Mouse (Mus musculus): Measurements from ENCODE around the gene Kazn. TPM values are rescaled to one million over a fixed set of nuclear protein-coding genes. Genes with fewer than 3 reads are reported as not detected.

Kazn gene
- polyA plus RNA-seq, 1 experiment from 2014 or later = 5.8 TPM

DNA sequence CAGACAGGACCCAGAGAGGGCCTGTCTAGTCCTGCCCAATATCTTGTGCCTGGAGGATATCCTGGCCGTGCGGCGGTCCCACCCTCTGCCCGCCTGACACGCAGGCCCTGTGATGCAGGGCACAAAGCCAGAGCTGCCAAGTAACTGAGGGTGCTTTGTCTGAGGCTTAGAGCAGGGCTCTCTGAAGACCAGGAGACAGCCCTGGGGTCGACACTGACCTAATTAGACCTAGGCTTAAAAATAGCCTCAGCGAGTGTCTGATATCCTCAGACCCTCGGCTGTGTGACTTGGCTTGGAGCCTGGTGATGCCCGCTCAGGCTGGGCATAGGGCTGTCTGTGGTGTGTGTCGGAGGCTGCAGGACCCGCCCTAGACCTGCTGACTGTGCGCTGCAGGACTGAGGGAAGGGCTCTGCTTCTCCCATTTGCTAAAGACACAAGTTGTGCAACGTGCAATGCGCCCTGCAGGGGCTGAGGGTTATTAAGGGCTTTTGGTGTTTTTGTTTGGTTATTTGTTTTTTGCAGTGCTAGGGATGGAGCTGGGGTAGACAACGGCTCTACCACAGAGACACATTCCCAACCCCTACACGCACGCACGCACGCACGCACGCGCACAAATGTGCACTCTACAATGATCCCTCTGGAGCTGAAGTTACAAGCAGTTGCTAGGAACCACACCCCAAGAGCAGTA lies 181.5 kb downstream of the Kazn start:
- Histone ChIP-seq H3K4me1 (ENCODE audit: control insufficient read depth, insufficient read depth, low read length) (peaks cover 52% of the 10 kb centered on the region), H3K36me3 (ENCODE audit: control insufficient read depth, insufficient read depth, low read length) (no peaks in the 10 kb centered on the region), H3K4me3 (ENCODE audit: low read depth, low read length) (no peak overlapping the region), H3K9ac (ENCODE audit: low read depth, low read length) (peak overlapping the region; percentile 2; the same call in 1 of the 2 replicates), H3K27ac (ENCODE audit: low read depth, low read length) (peak overlapping the region; percentile 54), H3K9me3 (replicated peaks; ENCODE audit: control insufficient read depth, low read length) (no peaks in the 10 kb centered on the region), H3K27me3 (ENCODE audit: control insufficient read depth, insufficient read depth, low read length) (no peaks in the 10 kb centered on the region), H3K4me2 (peak overlapping the region; percentile 23; the same call in 1 of the 2 replicates)
- ATAC-seq (replicated peaks; ENCODE audit: insufficient number of reproducible peaks, low FRiP score, low TSS enrichment) = peak; percentile 36
- 63% methylated on average over 22 of the region's 22 CpGs for WGBS (ENCODE audit: insufficient replicate concordance)

DNA sequence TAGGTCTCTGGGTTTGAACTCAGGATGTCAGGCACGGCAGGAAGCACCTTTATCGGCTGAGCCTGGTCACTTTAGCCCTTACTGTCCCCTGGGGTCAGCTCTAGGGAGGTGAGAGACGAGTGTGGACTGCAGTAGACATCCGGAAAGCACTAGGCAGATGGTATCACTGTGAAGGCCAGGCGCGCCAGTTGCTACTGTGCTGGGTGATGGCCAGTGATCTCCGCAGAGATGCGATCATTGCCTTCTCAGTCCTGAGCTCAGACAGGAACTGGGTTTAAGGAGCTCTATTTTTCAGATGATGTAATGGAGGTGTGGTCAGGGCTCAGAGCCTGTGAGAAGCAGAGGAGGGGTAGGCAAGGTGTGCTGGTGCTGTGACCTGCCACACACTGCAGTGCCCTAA lies 183.6 kb downstream of the Kazn start:
- peaks cover 45% of the 10 kb centered on the region for H3K4me1 ChIP-seq (ENCODE audit: control insufficient read depth, insufficient read depth, low read length)
- ATAC-seq (replicated peaks; ENCODE audit: insufficient number of reproducible peaks, low FRiP score, low TSS enrichment) = no peak

DNA sequence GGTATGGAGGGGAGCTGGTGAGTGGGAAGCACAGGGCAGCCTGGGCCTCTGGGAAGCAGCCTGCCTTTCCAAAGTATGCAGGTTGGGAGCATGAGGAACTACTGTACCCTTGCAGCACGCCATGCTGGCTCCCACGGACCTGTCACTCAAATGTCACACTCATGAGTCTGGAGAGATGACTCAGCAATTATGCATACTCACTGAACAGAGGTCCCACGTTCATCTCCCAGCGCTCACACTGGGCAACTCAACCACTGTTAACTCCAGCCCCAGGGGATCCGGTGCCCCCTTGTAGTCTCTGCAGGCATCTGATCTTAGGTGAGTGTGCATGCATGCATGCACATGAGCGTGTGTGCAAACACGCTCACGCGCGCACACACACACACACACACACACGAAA lies 184.6 kb downstream of the Kazn start:
- 0 out of 2 replicates have a peak, but pooled peaks have one; percentile 8 for ATAC-seq (replicated peaks; ENCODE audit: insufficient number of reproducible peaks, low FRiP score, low TSS enrichment)
- Histone ChIP-seq H3K4me3 (ENCODE audit: low read depth, low read length) (no peak overlapping the region), H3K4me1 (ENCODE audit: control insufficient read depth, insufficient read depth, low read length) (peaks cover 43% of the 10 kb centered on the region), H3K27ac (ENCODE audit: low read depth, low read length) (no peak overlapping the region), H3K36me3 (ENCODE audit: control insufficient read depth, insufficient read depth, low read length) (no peaks in the 10 kb centered on the region), H3K4me2 (no peak overlapping the region), H3K9ac (ENCODE audit: low read depth, low read length) (no peak overlapping the region), H3K9me3 (replicated peaks; ENCODE audit: control insufficient read depth, low read length) (no peaks in the 10 kb centered on the region), H3K27me3 (ENCODE audit: control insufficient read depth, insufficient read depth, low read length) (no peaks in the 10 kb centered on the region)
- 80% methylated on average over 11 of the region's 11 CpGs for WGBS (ENCODE audit: insufficient replicate concordance)

More for the DNA sequence above, 183.6 kb downstream of the Kazn start:
- H3K36me3 ChIP-seq (ENCODE audit: control insufficient read depth, insufficient read depth, low read length) = no peaks in the 10 kb centered on the region
- no peak overlapping the region for H3K9ac ChIP-seq (ENCODE audit: low read depth, low read length)
- H3K27ac ChIP-seq (ENCODE audit: low read depth, low read length) = no peak overlapping the region
- no peak overlapping the region for H3K4me3 ChIP-seq (ENCODE audit: low read depth, low read length)
- no peaks in the 10 kb centered on the region for H3K27me3 ChIP-seq (ENCODE audit: control insufficient read depth, insufficient read depth, low read length)
- no peak overlapping the region for H3K4me2 ChIP-seq
- no peaks in the 10 kb centered on the region for H3K9me3 ChIP-seq (replicated peaks; ENCODE audit: control insufficient read depth, low read length)
- 67% methylated on average over 8 of the region's 8 CpGs for WGBS (ENCODE audit: insufficient replicate concordance)

DNA sequence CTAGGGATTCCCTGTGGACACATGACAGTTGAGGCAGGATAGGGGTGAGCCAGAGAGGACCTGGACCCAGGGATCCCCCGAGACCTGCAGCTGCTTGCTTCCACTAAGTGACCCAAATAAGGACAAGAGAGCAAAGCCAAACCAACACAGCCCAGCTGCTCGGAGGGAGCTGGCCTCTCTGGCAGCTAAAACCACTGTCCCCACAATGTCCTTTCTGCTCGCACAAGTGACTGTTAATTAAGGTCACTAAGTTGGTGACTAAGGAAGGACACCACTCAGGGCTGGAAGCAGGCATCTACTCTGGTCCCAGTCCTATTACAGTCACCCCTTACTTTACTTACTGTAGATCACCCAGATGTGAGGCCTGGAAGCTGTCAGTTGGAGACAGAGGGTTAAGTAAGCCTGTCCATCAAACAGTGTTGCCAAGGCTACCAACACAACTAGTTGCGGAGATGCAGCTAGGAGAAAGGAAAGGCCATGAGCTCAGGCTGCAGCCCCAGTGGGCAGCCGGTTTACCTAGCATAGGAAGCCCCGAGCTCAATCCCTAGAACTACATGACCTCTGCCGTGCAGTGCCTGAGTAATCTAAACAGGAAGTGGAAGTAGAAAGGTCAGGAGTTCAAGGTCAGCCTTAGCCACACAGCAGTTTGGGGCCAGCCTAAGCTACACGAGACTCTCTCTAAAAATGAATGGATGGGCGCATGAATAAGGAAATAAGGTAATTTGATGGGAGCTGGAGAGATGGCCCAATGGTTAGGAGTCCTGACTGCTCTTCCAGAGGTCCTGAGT lies 185.3 kb downstream of the Kazn start:
- Histone ChIP-seq H3K36me3 (ENCODE audit: control insufficient read depth, insufficient read depth, low read length) (no peaks in the 10 kb centered on the region), H3K4me1 (ENCODE audit: control insufficient read depth, insufficient read depth, low read length) (peaks cover 38% of the 10 kb centered on the region), H3K4me2 (no peak overlapping the region), H3K27ac (ENCODE audit: low read depth, low read length) (peak overlapping the region; percentile 42; the same call in 1 of the 2 replicates), H3K27me3 (ENCODE audit: control insufficient read depth, insufficient read depth, low read length) (no peaks in the 10 kb centered on the region), H3K9me3 (replicated peaks; ENCODE audit: control insufficient read depth, low read length) (no peaks in the 10 kb centered on the region), H3K4me3 (ENCODE audit: low read depth, low read length) (no peak overlapping the region), H3K9ac (ENCODE audit: low read depth, low read length) (no peak overlapping the region)
- WGBS (ENCODE audit: insufficient replicate concordance) = 37% methylated on average over 9 of the region's 9 CpGs
- no peak for ATAC-seq (replicated peaks; ENCODE audit: insufficient number of reproducible peaks, low FRiP score, low TSS enrichment)

DNA sequence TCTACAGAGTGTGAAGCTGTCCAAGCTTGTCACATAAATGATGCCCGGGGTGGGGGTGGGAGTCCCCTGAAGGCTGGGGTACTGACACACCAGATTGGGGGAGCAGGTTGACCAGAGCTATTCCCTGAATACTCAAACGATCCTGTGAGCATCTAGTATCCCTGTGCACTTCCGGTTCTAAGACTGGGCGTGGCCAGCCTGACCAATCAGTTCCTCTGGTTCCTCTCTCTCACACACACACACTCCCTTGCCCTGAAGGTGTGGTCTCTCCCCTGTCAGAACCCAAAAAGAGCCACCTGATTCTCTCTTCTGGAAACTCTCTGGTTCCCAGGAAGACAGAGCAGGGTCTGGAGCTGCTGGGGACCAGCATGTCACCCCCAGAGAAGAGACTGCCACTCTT lies 185.9 kb downstream of the Kazn start:
- Histone ChIP-seq H3K27ac (ENCODE audit: low read depth, low read length) (no peak overlapping the region; the same call in 1 of the 2 replicates), H3K4me3 (ENCODE audit: low read depth, low read length) (no peak overlapping the region), H3K9me3 (replicated peaks; ENCODE audit: control insufficient read depth, low read length) (no peaks in the 10 kb centered on the region), H3K27me3 (ENCODE audit: control insufficient read depth, insufficient read depth, low read length) (no peaks in the 10 kb centered on the region), H3K36me3 (ENCODE audit: control insufficient read depth, insufficient read depth, low read length) (no peaks in the 10 kb centered on the region), H3K4me2 (no peak overlapping the region), H3K4me1 (ENCODE audit: control insufficient read depth, insufficient read depth, low read length) (peaks cover 40% of the 10 kb centered on the region), H3K9ac (ENCODE audit: low read depth, low read length) (no peak overlapping the region)
- WGBS (ENCODE audit: insufficient replicate concordance) = 47% methylated on average over 4 of the region's 4 CpGs
- no peak for ATAC-seq (replicated peaks; ENCODE audit: insufficient number of reproducible peaks, low FRiP score, low TSS enrichment)

DNA sequence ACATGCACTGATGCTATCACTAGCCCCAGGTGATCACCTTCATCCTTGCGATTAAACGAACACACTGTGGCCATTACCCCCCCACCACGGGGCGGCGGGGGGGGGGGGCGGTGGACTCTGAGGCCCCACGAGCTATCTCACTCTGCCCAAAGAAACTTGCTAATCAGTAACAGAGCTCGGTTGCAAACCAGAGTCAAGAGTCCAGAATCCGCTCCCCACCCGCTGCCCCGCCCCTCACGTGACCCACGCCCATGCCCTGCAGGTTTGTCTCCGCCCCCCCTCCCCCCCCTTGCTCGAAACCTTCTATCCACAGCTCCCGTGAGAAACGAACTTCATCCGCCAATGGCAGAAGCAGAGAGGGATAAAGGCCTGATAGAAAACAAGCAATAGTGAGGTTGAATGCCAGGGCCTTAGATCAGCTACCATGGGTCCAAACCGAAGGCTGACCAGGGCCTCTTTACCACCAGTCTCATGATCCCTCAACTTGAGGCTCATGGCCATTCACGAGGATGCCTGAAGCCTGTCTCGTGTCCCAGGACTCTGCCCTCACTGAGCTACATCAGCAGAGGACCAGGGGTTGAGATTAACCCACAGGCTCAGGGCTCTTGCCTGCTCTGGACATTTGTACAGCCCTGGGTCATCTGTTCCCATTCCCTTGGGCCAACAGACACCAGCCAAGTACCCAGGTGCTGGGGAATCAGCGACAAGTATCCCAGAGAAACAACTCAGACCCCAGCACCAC lies 186.6 kb downstream of the Kazn start:
- no peaks in the 10 kb centered on the region for H3K36me3 ChIP-seq (ENCODE audit: control insufficient read depth, insufficient read depth, low read length)
- no peaks in the 10 kb centered on the region for H3K9me3 ChIP-seq (replicated peaks; ENCODE audit: control insufficient read depth, low read length)
- no peaks in the 10 kb centered on the region for H3K27me3 ChIP-seq (ENCODE audit: control insufficient read depth, insufficient read depth, low read length)
- WGBS (ENCODE audit: insufficient replicate concordance) = 36% methylated on average over 22 of the region's 22 CpGs
- peak overlapping the region; percentile 3; the same call in 1 of the 2 replicates for H3K4me2 ChIP-seq
- H3K9ac ChIP-seq (ENCODE audit: low read depth, low read length) = no peak overlapping the region
- no peak overlapping the region for H3K4me3 ChIP-seq (ENCODE audit: low read depth, low read length)
- no peak; the same call in 1 of the 2 replicates for ATAC-seq (replicated peaks; ENCODE audit: insufficient number of reproducible peaks, low FRiP score, low TSS enrichment)
- H3K27ac ChIP-seq (ENCODE audit: low read depth, low read length) = no peak overlapping the region
- H3K4me1 ChIP-seq (ENCODE audit: control insufficient read depth, insufficient read depth, low read length) = peaks cover 37% of the 10 kb centered on the region

Other genes with a start within 250 kb of the Kazn start
- 3.8 and 7.1 TPM in 2 replicates for gene Fhad1, start 224.3 kb downstream of the Kazn start, polyA plus RNA-seq (2014; fragmentation: Nextera tagmentation; extraction: Ambion mirVana)
- 21.9 and 23.4 TPM in 2 replicates for gene Tmem51, start 155.1 kb downstream of the Kazn start, polyA plus RNA-seq (2014; fragmentation: Nextera tagmentation; extraction: Ambion mirVana)